Mouse (Mus musculus) testis, postnatal 14 days (tissue): ENCODE data around the gene Scgb2b3.

Experiments used
- DNase-seq: peaks from one replicate; pipeline ENCODE4 v3.0.0; 2021; ENCODE audit warnings: low spot score

Gene Scgb2b3

GRCm38 (mm10) chr7:31362022-31362560, at the start of gene Scgb2b3:
TSS of gene Scgb2b3 (minus strand) at chr7:31362072.
- DNase-seq, result no peak

DNA sequence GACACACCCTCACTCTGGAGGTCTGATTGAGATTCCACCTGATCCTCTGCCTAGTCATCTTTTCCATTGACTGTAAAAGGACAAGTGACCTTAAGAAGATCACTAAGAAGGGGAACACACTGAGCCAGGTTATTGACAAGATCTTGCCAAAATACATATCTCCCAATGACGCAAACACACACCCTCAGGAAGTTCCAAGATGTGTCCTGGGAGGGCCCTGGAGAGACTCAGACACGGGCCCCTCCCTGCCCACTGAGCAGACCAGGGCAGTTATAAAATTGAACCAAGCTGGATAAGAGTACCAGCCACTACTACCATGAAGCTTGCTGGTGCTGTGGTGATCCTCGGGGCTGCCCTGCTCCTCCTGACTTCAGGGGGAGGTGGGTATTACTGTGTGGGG, 13.4 kb upstream of the Scgb2b3 start, which contains the start of gene Scgb1b3:
Gene Scgb1b3 (plus strand): TSS at position 301 of the 400 bp plus-strand sequence.
- DNase-seq, result no peak
